Mouse (Mus musculus): ENCODE results near the gene Atp10a.

DNA sequence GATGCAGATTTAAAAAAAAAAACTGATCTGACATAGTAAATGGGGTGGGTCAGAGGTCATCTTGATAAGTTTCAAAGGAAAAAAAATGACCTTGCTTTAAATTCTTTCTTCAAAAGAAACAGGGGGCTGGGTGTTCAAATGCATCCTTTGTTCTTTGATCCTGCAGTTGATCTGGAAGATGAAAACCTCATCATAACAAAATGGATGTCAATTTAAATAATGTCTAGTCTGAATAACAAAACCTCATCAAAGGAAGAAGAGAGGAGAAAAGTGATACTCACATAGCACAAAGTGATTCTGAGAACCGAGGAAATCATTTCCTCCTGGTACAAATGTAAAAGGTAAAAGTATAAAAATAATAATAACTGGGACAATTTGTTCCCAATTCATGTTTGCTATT is 37.9 kb upstream of the Atp10a start:
- TF ChIP-seq GATA1 (IDR thresholded peaks at IDR 0.05; ENCODE audit: low read length) (no peak), TAL1 (IDR thresholded peaks at IDR 0.05; ENCODE audit: low read length) (no peak)

Measured in erythroblast, embryonic 14.5 days (primary cell).